Mouse (Mus musculus): Measurements from ENCODE around the gene Prkce. TPM values are rescaled to one million over a fixed set of nuclear protein-coding genes. Genes with fewer than 3 reads are reported as not detected.

The Prkce gene
- polyA plus RNA-seq, 1 experiment from 2014 or later, result 5.3 TPM

GRCm38 (mm10) chr17:86572576-86572975 lies 405.0 kb downstream of the Prkce start:
- no peak overlapping the region for H3K9ac ChIP-seq (replicated peaks)
- no peak for ATAC-seq (ENCODE audit: low FRiP score, low read depth)
- H3K4me2 ChIP-seq (replicated peaks), result no peak overlapping the region
- H3K27ac ChIP-seq (replicated peaks), result no peak overlapping the region
- no peak overlapping the region for H3K4me3 ChIP-seq
- H3K9me3 ChIP-seq, result no peaks in the 10 kb centered on the region
- 81% methylated on average over 8 of the region's 8 CpGs for WGBS
- no peaks in the 10 kb centered on the region for H3K4me1 ChIP-seq
- no peaks in the 10 kb centered on the region for H3K27me3 ChIP-seq
- H3K36me3 ChIP-seq, result no peaks in the 10 kb centered on the region

GRCm38 (mm10) chr17:86573596-86574248 lies 406.1 kb downstream of the Prkce start:
- no peak overlapping the region for H3K4me2 ChIP-seq (replicated peaks)
- no peak for ATAC-seq (ENCODE audit: low FRiP score, low read depth)
- H3K27ac ChIP-seq (replicated peaks), result no peak overlapping the region
- no peaks in the 10 kb centered on the region for H3K4me1 ChIP-seq
- H3K9me3 ChIP-seq, result no peaks in the 10 kb centered on the region
- H3K9ac ChIP-seq (replicated peaks), result no peak overlapping the region
- WGBS, result 84% methylated on average over 16 of the region's 16 CpGs
- no peak overlapping the region for H3K4me3 ChIP-seq
- no peaks in the 10 kb centered on the region for H3K27me3 ChIP-seq
- H3K36me3 ChIP-seq, result no peaks in the 10 kb centered on the region

DNA sequence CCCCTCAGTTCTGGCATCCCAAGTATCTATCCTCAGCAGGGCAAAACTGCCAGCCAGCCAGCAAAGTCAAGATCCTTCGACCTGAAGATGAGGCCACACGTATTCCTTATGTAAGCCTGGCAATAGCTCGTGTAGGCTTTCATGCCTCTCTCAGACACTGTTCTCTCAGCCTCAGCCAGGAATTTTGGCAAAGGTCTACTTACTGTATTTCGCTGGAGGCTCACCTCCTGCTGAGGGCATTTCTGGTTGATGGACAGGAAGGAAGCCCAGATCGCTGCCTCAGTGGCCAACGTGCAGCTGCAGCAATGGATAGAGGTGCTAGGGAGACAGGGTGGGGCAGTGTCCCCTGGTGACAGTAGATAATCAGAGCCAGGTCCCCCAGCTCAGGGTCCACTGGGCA lies 413.1 kb downstream of the Prkce start:
- no peak overlapping the region for H3K27ac ChIP-seq (replicated peaks)
- no peaks in the 10 kb centered on the region for H3K9me3 ChIP-seq
- no peaks in the 10 kb centered on the region for H3K36me3 ChIP-seq
- no peak overlapping the region for H3K4me3 ChIP-seq
- no peaks in the 10 kb centered on the region for H3K27me3 ChIP-seq
- H3K4me2 ChIP-seq (replicated peaks), result no peak overlapping the region
- ATAC-seq (ENCODE audit: low FRiP score, low read depth), result no peak
- H3K4me1 ChIP-seq, result no peaks in the 10 kb centered on the region
- 82% methylated on average over 6 of the region's 6 CpGs for WGBS
- no peak overlapping the region for H3K9ac ChIP-seq (replicated peaks)

- Histone ChIP-seq H3K27me3 (no peaks in the 10 kb centered on the region), H3K9me3 (no peaks in the 10 kb centered on the region), H3K4me2 (replicated peaks) (no peak overlapping the region), H3K36me3 (no peaks in the 10 kb centered on the region), H3K4me3 (no peak overlapping the region), H3K4me1 (no peaks in the 10 kb centered on the region), H3K9ac (replicated peaks) (no peak overlapping the region), H3K27ac (replicated peaks) (no peak overlapping the region)
- no peak for ATAC-seq (ENCODE audit: low FRiP score, low read depth)
- WGBS, result 88% methylated on average over 4 of the region's 4 CpGs
Observed at GRCm38 (mm10) chr17:86582341-86582740, 414.8 kb downstream of the Prkce start.

- no peak overlapping the region for H3K27ac ChIP-seq (replicated peaks)
- no peak overlapping the region for H3K4me2 ChIP-seq (replicated peaks)
- H3K36me3 ChIP-seq, result no peaks in the 10 kb centered on the region
- H3K9me3 ChIP-seq, result no peaks in the 10 kb centered on the region
- no peaks in the 10 kb centered on the region for H3K4me1 ChIP-seq
- H3K9ac ChIP-seq (replicated peaks), result no peak overlapping the region
- no peak for ATAC-seq (ENCODE audit: low FRiP score, low read depth)
- H3K4me3 ChIP-seq, result no peak overlapping the region
- no peaks in the 10 kb centered on the region for H3K27me3 ChIP-seq
- 85% methylated on average over 5 of the region's 5 CpGs for WGBS
Observed at GRCm38 (mm10) chr17:86586441-86586840, 418.9 kb downstream of the Prkce start.

DNA sequence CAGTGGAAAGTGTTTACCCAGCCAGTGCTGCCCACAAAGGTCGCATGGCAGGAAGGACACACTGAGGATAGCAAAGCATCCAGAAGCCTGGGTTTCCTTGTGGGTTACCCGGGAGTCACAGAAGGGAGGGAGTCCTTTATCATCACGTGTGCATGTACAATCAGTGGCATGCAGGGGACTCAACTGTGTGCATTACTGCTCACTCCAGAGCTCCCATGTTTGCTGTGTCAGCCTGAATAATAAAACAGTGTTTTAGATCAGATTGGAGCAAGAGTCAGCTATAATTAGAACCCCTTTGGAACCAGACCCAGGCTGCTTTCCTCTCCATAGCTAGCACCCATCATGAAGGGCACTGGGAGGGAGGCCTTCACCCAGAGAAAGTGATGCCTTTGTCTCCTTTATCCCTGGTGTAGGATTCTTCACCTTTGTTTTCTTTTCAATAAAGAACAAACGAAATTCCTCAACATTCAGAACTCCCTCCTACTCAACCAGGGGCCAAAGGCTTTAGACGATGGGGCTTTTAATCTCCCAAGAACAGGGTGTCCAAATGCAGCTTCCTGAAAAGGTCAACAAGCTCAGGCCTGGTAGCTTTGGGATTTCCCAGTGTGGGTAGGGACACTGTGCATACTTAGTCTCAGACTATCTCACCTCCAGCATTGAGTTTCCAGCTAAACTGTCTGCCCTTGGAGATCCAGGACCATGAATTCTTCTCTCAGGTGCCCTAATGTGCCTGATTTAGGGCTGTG lies 421.3 kb downstream of the Prkce start:
- Histone ChIP-seq H3K4me2 (replicated peaks) (no peak overlapping the region), H3K27ac (replicated peaks) (no peak overlapping the region), H3K36me3 (no peaks in the 10 kb centered on the region), H3K9ac (replicated peaks) (no peak overlapping the region), H3K9me3 (no peaks in the 10 kb centered on the region), H3K27me3 (no peaks in the 10 kb centered on the region), H3K4me1 (no peaks in the 10 kb centered on the region), H3K4me3 (no peak overlapping the region)
- ATAC-seq (ENCODE audit: low FRiP score, low read depth), result no peak
- 54% methylated on average over 5 of the region's 5 CpGs for WGBS

GRCm38 (mm10) chr17:86589681-86590080 lies 422.1 kb downstream of the Prkce start:
- H3K27ac ChIP-seq (replicated peaks), result no peak overlapping the region
- H3K27me3 ChIP-seq, result no peaks in the 10 kb centered on the region
- H3K36me3 ChIP-seq, result no peaks in the 10 kb centered on the region
- 91% methylated on average over 5 of the region's 5 CpGs for WGBS
- H3K9me3 ChIP-seq, result no peaks in the 10 kb centered on the region
- no peak overlapping the region for H3K4me3 ChIP-seq
- H3K9ac ChIP-seq (replicated peaks), result no peak overlapping the region
- no peak for ATAC-seq (ENCODE audit: low FRiP score, low read depth)
- no peak overlapping the region for H3K4me2 ChIP-seq (replicated peaks)
- H3K4me1 ChIP-seq, result no peaks in the 10 kb centered on the region

GRCm38 (mm10) chr17:86591241-86591640 lies 423.7 kb downstream of the Prkce start:
- Histone ChIP-seq H3K27me3 (no peaks in the 10 kb centered on the region), H3K9me3 (no peaks in the 10 kb centered on the region), H3K27ac (replicated peaks) (no peak overlapping the region), H3K9ac (replicated peaks) (no peak overlapping the region), H3K4me2 (replicated peaks) (no peak overlapping the region), H3K4me1 (no peaks in the 10 kb centered on the region), H3K4me3 (no peak overlapping the region), H3K36me3 (no peaks in the 10 kb centered on the region)
- WGBS, result 88% methylated on average over 10 of the region's 10 CpGs
- ATAC-seq (ENCODE audit: low FRiP score, low read depth), result no peak

DNA sequence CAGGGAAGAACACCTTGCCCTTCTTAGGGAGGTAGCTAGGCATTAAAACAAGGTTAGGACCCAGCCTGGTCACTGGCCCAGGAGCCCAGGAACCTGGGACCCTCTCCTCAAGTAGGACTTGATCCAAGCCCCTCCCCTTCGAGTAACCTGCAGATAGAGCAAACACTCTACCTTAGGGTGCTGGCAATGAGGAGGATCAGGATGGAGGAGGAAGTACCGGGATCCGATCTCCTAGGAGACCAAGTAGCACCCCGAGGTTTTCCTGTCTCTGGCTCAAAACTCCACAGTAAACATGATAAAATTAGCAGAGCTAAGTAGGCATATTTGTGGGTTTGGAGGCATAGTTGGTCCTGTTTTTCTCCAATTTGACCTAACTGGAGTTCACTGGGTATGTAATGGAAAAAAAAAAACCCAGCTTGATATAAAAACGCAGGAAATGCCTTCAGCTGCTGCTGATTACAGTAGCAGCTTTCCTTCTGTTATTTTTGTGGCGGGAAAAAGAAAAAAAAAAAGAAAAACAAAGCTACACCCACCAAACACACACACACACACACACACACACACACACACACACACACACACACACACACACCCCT lies 425.5 kb downstream of the Prkce start:
- Histone ChIP-seq H3K4me2 (replicated peaks) (no peak overlapping the region), H3K36me3 (no peaks in the 10 kb centered on the region), H3K9ac (replicated peaks) (no peak overlapping the region), H3K27me3 (no peaks in the 10 kb centered on the region), H3K4me3 (no peak overlapping the region), H3K27ac (replicated peaks) (no peak overlapping the region), H3K4me1 (no peaks in the 10 kb centered on the region), H3K9me3 (no peaks in the 10 kb centered on the region)
- WGBS, result 69% methylated on average over 6 of the region's 6 CpGs
- ATAC-seq (ENCODE audit: low FRiP score, low read depth), result no peak

GRCm38 (mm10) chr17:86595526-86595925 lies 427.9 kb downstream of the Prkce start:
- Histone ChIP-seq H3K4me2 (replicated peaks) (no peak overlapping the region), H3K4me1 (no peaks in the 10 kb centered on the region), H3K4me3 (no peak overlapping the region), H3K9ac (replicated peaks) (no peak overlapping the region), H3K36me3 (no peaks in the 10 kb centered on the region), H3K27me3 (no peaks in the 10 kb centered on the region), H3K9me3 (no peaks in the 10 kb centered on the region), H3K27ac (replicated peaks) (no peak overlapping the region)
- 83% methylated on average over 9 of the region's 9 CpGs for WGBS
- ATAC-seq (ENCODE audit: low FRiP score, low read depth), result no peak

- Histone ChIP-seq H3K27me3 (no peaks in the 10 kb centered on the region), H3K9me3 (no peaks in the 10 kb centered on the region), H3K4me3 (no peak overlapping the region), H3K9ac (replicated peaks) (no peak overlapping the region), H3K27ac (replicated peaks) (no peak overlapping the region), H3K4me2 (replicated peaks) (no peak overlapping the region), H3K36me3 (no peaks in the 10 kb centered on the region), H3K4me1 (no peaks in the 10 kb centered on the region; the same call in 1 of the 2 replicates)
- WGBS, result 75% methylated on average over 6 of the region's 6 CpGs
- no peak for ATAC-seq (ENCODE audit: low FRiP score, low read depth)
Observed at GRCm38 (mm10) chr17:86601116-86601515, 433.5 kb downstream of the Prkce start.

DNA sequence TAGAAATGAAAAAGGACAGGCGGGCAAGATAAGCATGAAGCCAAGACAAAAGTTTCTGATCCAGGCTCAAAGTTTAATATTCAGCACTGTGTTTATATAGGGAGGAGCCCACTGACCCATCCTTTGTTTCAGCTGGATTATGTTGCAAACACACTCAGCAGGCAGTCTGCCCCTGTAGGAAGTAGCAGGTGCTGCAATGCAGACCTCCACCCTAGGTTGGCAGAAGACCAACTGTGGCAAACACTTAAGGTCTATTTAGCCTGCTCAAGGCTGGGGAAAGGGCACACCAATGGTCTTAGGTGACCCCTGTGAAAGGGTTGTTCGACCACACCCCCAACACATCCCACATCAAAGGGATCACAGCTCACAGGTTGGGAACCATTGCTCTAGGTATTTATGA lies 434.3 kb downstream of the Prkce start:
- H3K36me3 ChIP-seq, result no peaks in the 10 kb centered on the region
- no peak overlapping the region for H3K4me2 ChIP-seq (replicated peaks)
- no peaks in the 10 kb centered on the region; the same call in 1 of the 2 replicates for H3K4me1 ChIP-seq
- no peaks in the 10 kb centered on the region for H3K9me3 ChIP-seq
- 78% methylated on average over 2 of the region's 2 CpGs for WGBS
- ATAC-seq (ENCODE audit: low FRiP score, low read depth), result no peak
- H3K27ac ChIP-seq (replicated peaks), result no peak overlapping the region
- no peak overlapping the region for H3K4me3 ChIP-seq
- no peak overlapping the region for H3K9ac ChIP-seq (replicated peaks)
- H3K27me3 ChIP-seq, result no peaks in the 10 kb centered on the region

Data from midbrain, embryonic 12.5 days (tissue).